Mouse (Mus musculus): Measurements from ENCODE around the gene Myct1. TPM values are rescaled to one million over a fixed set of nuclear protein-coding genes. Genes with fewer than 3 reads are reported as not detected.

The Myct1 gene
- total and polyA plus RNA-seq, 2 experiments from 2014 or later: 5.3 to 8.9 TPM

- peak overlapping the region; percentile 80 for H3K27ac ChIP-seq (ENCODE audit: low read depth)
- H3K4me2 ChIP-seq (ENCODE audit: low read depth, low read length): no peak overlapping the region
- 60% methylated on average over 4 of the region's 4 CpGs for WGBS
- no peaks in the 10 kb centered on the region for H3K27me3 ChIP-seq (ENCODE audit: control insufficient read depth, insufficient read depth, low read length)
- ATAC-seq (ENCODE audit: insufficient read depth, low read depth) (peak; percentile 63), DNase-seq (ENCODE audit: low spot score) (peak; percentile 53)
- no peak overlapping the region for H3K9ac ChIP-seq (replicated peaks; ENCODE audit: low read depth, low read length)
- H3K4me3 ChIP-seq (ENCODE audit: low read depth, low read length): no peak overlapping the region
- TF ChIP-seq CTCF (IDR thresholded peaks at IDR 0.05; ENCODE audit: low read depth) (no peak), EP300 (IDR thresholded peaks at IDR 0.05; ENCODE audit: low read depth) (peak; percentile 81)
- H3K4me1 ChIP-seq (ENCODE audit: control insufficient read depth, insufficient read depth): no peaks in the 10 kb centered on the region
- no peaks in the 10 kb centered on the region for H3K36me3 ChIP-seq (replicated peaks; ENCODE audit: control insufficient read depth, insufficient read depth, low read length)
- no peaks in the 10 kb centered on the region for H3K9me3 ChIP-seq (replicated peaks; ENCODE audit: control insufficient read depth, low read length)
These were observed 1.6 kb upstream of the Myct1 start for GRCm38 (mm10) chr10:5591996-5592395.

DNA sequence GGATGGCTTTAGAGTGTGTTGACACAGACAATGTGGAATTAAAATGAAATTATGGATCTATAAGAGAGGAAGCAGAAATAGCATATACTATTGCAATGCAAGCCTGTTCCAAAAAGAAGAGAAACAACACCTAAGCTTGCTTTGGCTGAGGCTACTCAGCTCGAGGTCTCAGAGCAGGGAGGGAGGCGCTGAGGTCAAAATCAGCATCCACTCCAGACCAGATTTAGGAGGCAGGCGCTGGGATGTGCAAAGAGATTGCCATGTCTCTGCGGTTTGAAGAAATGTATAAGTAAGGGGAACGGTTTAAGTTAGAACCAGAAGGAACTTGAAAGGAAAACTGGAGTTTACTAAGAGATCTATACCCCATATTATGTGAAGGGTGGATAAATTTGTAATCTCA lies 882 bp downstream of the Myct1 start:
- H3K9ac ChIP-seq (replicated peaks; ENCODE audit: low read depth, low read length): peak overlapping the region; percentile 53
- no peak for DNase-seq (ENCODE audit: low spot score)
- H3K27ac ChIP-seq (ENCODE audit: low read depth): peak overlapping the region; percentile 80
- no peak for ATAC-seq (ENCODE audit: insufficient read depth, low read depth)
- no peaks in the 10 kb centered on the region for H3K9me3 ChIP-seq (replicated peaks; ENCODE audit: control insufficient read depth, low read length)
- WGBS: 47% methylated on average over 5 of the region's 5 CpGs
- H3K4me1 ChIP-seq (ENCODE audit: control insufficient read depth, insufficient read depth): no peaks in the 10 kb centered on the region
- H3K27me3 ChIP-seq (ENCODE audit: control insufficient read depth, insufficient read depth, low read length): no peaks in the 10 kb centered on the region
- no peaks in the 10 kb centered on the region for H3K36me3 ChIP-seq (replicated peaks; ENCODE audit: control insufficient read depth, insufficient read depth, low read length)
- TF ChIP-seq CTCF (IDR thresholded peaks at IDR 0.05; ENCODE audit: low read depth) (no peak), EP300 (IDR thresholded peaks at IDR 0.05; ENCODE audit: low read depth) (no peak)
- H3K4me3 ChIP-seq (ENCODE audit: low read depth, low read length): peak overlapping the region; percentile 42
- peak overlapping the region; percentile 51 for H3K4me2 ChIP-seq (ENCODE audit: low read depth, low read length)

DNA sequence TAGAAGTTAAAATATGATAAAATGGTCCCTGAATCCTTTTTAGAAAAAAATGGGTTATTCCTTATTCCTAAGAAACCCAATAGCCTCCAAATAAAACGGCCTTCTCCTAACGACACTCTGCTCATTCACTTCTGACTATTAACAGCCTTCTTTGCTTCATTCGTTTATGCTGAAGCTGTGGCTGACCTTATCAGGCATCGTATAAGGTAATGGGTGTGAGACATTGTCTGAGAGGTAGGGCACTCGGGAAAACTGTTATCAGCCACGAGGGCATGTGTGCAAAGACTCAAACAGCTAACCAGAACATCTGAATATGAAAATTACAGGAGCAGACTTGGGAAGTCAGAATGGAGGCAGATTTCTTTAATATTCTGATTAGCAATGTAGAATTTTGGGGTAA lies 3.0 kb downstream of the Myct1 start:
- ATAC-seq (ENCODE audit: insufficient read depth, low read depth): no peak
- no peaks in the 10 kb centered on the region for H3K4me1 ChIP-seq (ENCODE audit: control insufficient read depth, insufficient read depth)
- H3K9ac ChIP-seq (replicated peaks; ENCODE audit: low read depth, low read length): no peak overlapping the region
- TF ChIP-seq EP300 (IDR thresholded peaks at IDR 0.05; ENCODE audit: low read depth) (no peak), CTCF (IDR thresholded peaks at IDR 0.05; ENCODE audit: low read depth) (no peak)
- H3K4me3 ChIP-seq (ENCODE audit: low read depth, low read length): no peak overlapping the region
- peak overlapping the region; percentile 51 for H3K4me2 ChIP-seq (ENCODE audit: low read depth, low read length)
- H3K27me3 ChIP-seq (ENCODE audit: control insufficient read depth, insufficient read depth, low read length): no peaks in the 10 kb centered on the region
- no peak overlapping the region for H3K27ac ChIP-seq (ENCODE audit: low read depth)
- 24% methylated on average over 6 of the region's 6 CpGs for WGBS
- no peak for DNase-seq (ENCODE audit: low spot score)
- no peaks in the 10 kb centered on the region for H3K36me3 ChIP-seq (replicated peaks; ENCODE audit: control insufficient read depth, insufficient read depth, low read length)
- H3K9me3 ChIP-seq (replicated peaks; ENCODE audit: control insufficient read depth, low read length): no peaks in the 10 kb centered on the region

- H3K9me3 ChIP-seq (replicated peaks; ENCODE audit: control insufficient read depth, low read length): no peaks in the 10 kb centered on the region
- H3K27me3 ChIP-seq (ENCODE audit: control insufficient read depth, insufficient read depth, low read length): no peaks in the 10 kb centered on the region
- no peak overlapping the region for H3K27ac ChIP-seq (ENCODE audit: low read depth)
- H3K9ac ChIP-seq (replicated peaks; ENCODE audit: low read depth, low read length): no peak overlapping the region
- H3K4me2 ChIP-seq (ENCODE audit: low read depth, low read length): no peak overlapping the region
- 14% methylated on average over 7 of the region's 7 CpGs for WGBS
- no peaks in the 10 kb centered on the region for H3K4me1 ChIP-seq (ENCODE audit: control insufficient read depth, insufficient read depth)
- peak; percentile 44 for ATAC-seq (ENCODE audit: insufficient read depth, low read depth)
- peak; percentile 40 for DNase-seq (ENCODE audit: low spot score)
- TF ChIP-seq CTCF (IDR thresholded peaks at IDR 0.05; ENCODE audit: low read depth) (peak; percentile 75), EP300 (IDR thresholded peaks at IDR 0.05; ENCODE audit: low read depth) (no peak)
- H3K4me3 ChIP-seq (ENCODE audit: low read depth, low read length): no peak overlapping the region
- H3K36me3 ChIP-seq (replicated peaks; ENCODE audit: control insufficient read depth, insufficient read depth, low read length): no peaks in the 10 kb centered on the region
These were observed 6.5 kb downstream of the Myct1 start for GRCm38 (mm10) chr10:5600123-5600522.

GRCm38 (mm10) chr10:5603512-5603911 lies 9.9 kb downstream of the Myct1 start:
- Histone ChIP-seq H3K27ac (ENCODE audit: low read depth) (no peak overlapping the region), H3K27me3 (ENCODE audit: control insufficient read depth, insufficient read depth, low read length) (no peaks in the 10 kb centered on the region), H3K9me3 (replicated peaks; ENCODE audit: control insufficient read depth, low read length) (no peaks in the 10 kb centered on the region), H3K9ac (replicated peaks; ENCODE audit: low read depth, low read length) (no peak overlapping the region), H3K4me1 (ENCODE audit: control insufficient read depth, insufficient read depth) (no peaks in the 10 kb centered on the region), H3K36me3 (replicated peaks; ENCODE audit: control insufficient read depth, insufficient read depth, low read length) (no peaks in the 10 kb centered on the region), H3K4me2 (ENCODE audit: low read depth, low read length) (no peak overlapping the region), H3K4me3 (ENCODE audit: low read depth, low read length) (no peak overlapping the region)
- WGBS: 60% methylated on average over 10 of the region's 10 CpGs
- DNase-seq (ENCODE audit: low spot score) (no peak), ATAC-seq (ENCODE audit: insufficient read depth, low read depth) (no peak)
- no peak for TF ChIP-seq CTCF (IDR thresholded peaks at IDR 0.05; ENCODE audit: low read depth)
- no peak for TF ChIP-seq EP300 (IDR thresholded peaks at IDR 0.05; ENCODE audit: low read depth)

GRCm38 (mm10) chr10:5604371-5604770 lies 10.8 kb downstream of the Myct1 start:
- Histone ChIP-seq H3K9me3 (replicated peaks; ENCODE audit: control insufficient read depth, low read length) (no peaks in the 10 kb centered on the region), H3K27ac (ENCODE audit: low read depth) (no peak overlapping the region), H3K9ac (replicated peaks; ENCODE audit: low read depth, low read length) (no peak overlapping the region), H3K4me3 (ENCODE audit: low read depth, low read length) (no peak overlapping the region), H3K36me3 (replicated peaks; ENCODE audit: control insufficient read depth, insufficient read depth, low read length) (no peaks in the 10 kb centered on the region), H3K4me2 (ENCODE audit: low read depth, low read length) (no peak overlapping the region), H3K4me1 (ENCODE audit: control insufficient read depth, insufficient read depth) (no peaks in the 10 kb centered on the region), H3K27me3 (ENCODE audit: control insufficient read depth, insufficient read depth, low read length) (no peaks in the 10 kb centered on the region)
- no peak for TF ChIP-seq CTCF (IDR thresholded peaks at IDR 0.05; ENCODE audit: low read depth)
- TF ChIP-seq EP300 (IDR thresholded peaks at IDR 0.05; ENCODE audit: low read depth): no peak
- 78% methylated on average over 13 of the region's 13 CpGs for WGBS
- ATAC-seq (ENCODE audit: insufficient read depth, low read depth): no peak
- no peak for DNase-seq (ENCODE audit: low spot score)
